Mouse (Mus musculus) lung, adult 2 months (tissue): Measurements from ENCODE around the gene Ablim1.

ENCODE experiments used
- CTCF ChIP-seq: fragments of 200-500 bp; IDR thresholded peaks from 2 replicates; pipeline ENCODE4 v1.5.1; 2011; ENCODE audit warnings: mild to moderate bottlenecking, low read length, control low read depth; ENCODE audit not compliant: insufficient read depth
- POLR2A ChIP-seq: fragments of 200-500 bp; IDR thresholded peaks from 2 replicates; pipeline ENCODE4 v1.6.1; 2011; ENCODE audit warnings: low read depth, mild to moderate bottlenecking, control low read depth, low read length, borderline replicate concordance; ENCODE audit errors: extremely low read depth

- TF ChIP-seq CTCF: no peak
- no peak for TF ChIP-seq POLR2A
Measured at GRCm38 (mm10) chr19:57333356-57333755, 18.6 kb upstream of the Ablim1 start.
